ENCODE assay signal across 10 mouse cellular contexts in genomic region chr11:72726023-72726422, GRCm38 (mm10). TPM values are rescaled to one million over a fixed set of nuclear protein-coding genes. Genes with fewer than 3 reads are reported as not detected.
DNase-seq lines count a peak whose midpoint lies in the region; ATAC-seq and TF ChIP-seq lines count a peak whose summit lies in the region.
"Had no signal": no experiment of that assay in that cellular context is flagged by ENCODE, and none has a peak within 500 bp of the region (broad histone marks: within the 10 kb centered on the region; RNA-seq: fewer than 3 reads in every experiment).

No protein-coding gene starts in this region.

- H3K27me3 ChIP-seq in liver, embryonic 14.5 days (ENCODE audit: control insufficient read depth, insufficient read depth, low read length): no peaks in the 10 kb centered on the region
- H3K27me3 ChIP-seq in liver, embryonic 12.5 days (replicated peaks): no peaks in the 10 kb centered on the region
- H3K27me3 ChIP-seq: liver, embryonic 13.5 days had no signal

- H3K4me1 ChIP-seq in liver, embryonic 14.5 days (replicated peaks; ENCODE audit: control insufficient read depth in 2 of 2, insufficient read depth in 2 of 2, low read length in 1 of 2): no peaks in the 10 kb centered on the region
- peaks cover 5% of the 10 kb centered on the region; the same call in 1 of the 2 replicates for H3K4me1 ChIP-seq in liver, embryonic 12.5 days
- H3K4me1 ChIP-seq: liver, embryonic 13.5 days had no signal

- TF ChIP-seq EP300 in liver, embryonic 14.5 days (IDR thresholded peaks at IDR 0.05; ENCODE audit: low read depth): no peak

- H3K4me2 ChIP-seq in liver, embryonic 14.5 days (ENCODE audit: low read depth): no peak overlapping the region
- no peak overlapping the region for H3K4me2 ChIP-seq in liver, embryonic 12.5 days
- H3K4me2 ChIP-seq: liver, embryonic 13.5 days had no signal

- no peak for DNase-seq in frontal cortex, postnatal 36 days (ENCODE audit: low spot score in 2 of 2)
- DNase-seq in liver, embryonic 14.5 days (ENCODE audit: low read depth in 3 of 3, low spot score in 3 of 3): no peak
- peak; percentile 23 for DNase-seq in MN1 (ENCODE audit: low spot score)
- DNase-seq in adrenal gland, postnatal 4 days (ENCODE audit: low spot score in 2 of 2): no peak
- no peak for DNase-seq in frontal cortex, postnatal 10 days (ENCODE audit: low spot score in 2 of 2)
- DNase-seq: gastrocnemius, postnatal 10 days; liver, embryonic 13.5 days had no signal

- peak; percentile 39; the same call in 1 of the 2 replicates for TF ChIP-seq CTCF in liver, embryonic 14.5 days (IDR thresholded peaks at IDR 0.05; ENCODE audit: low read depth)

- peak; percentile 50; the same call in 1 of the 2 replicates for ATAC-seq in frontal cortex, adult (ENCODE audit: low TSS enrichment)
- ATAC-seq in liver, embryonic 14.5 days (ENCODE audit: insufficient read depth): no peak
- no peak for ATAC-seq in liver, embryonic 12.5 days
- ATAC-seq in megakaryocyte-erythroid progenitor cell, adult 5-6 weeks (replicated peaks; ENCODE audit: low FRiP score, low TSS enrichment, poor library complexity, severe bottlenecking): peak; percentile 57

- no peak overlapping the region for H3K27ac ChIP-seq in liver, embryonic 14.5 days
- no peak overlapping the region for H3K27ac ChIP-seq in liver, embryonic 12.5 days
- H3K27ac ChIP-seq: liver, embryonic 13.5 days had no signal

- no peaks in the 10 kb centered on the region for H3K9me3 ChIP-seq in liver, embryonic 14.5 days (ENCODE audit: control insufficient read depth, low read length)
- H3K9me3 ChIP-seq in liver, embryonic 12.5 days (replicated peaks): no peaks in the 10 kb centered on the region
- H3K9me3 ChIP-seq: liver, embryonic 13.5 days had no signal

- no peak overlapping the region for H3K9ac ChIP-seq in liver, embryonic 14.5 days (replicated peaks)
- H3K9ac ChIP-seq in liver, embryonic 12.5 days: no peak overlapping the region
- H3K9ac ChIP-seq: liver, embryonic 13.5 days had no signal

- H3K36me3 ChIP-seq in liver, embryonic 14.5 days (replicated peaks; ENCODE audit: control insufficient read depth, insufficient read depth, low read depth): peaks cover 39% of the 10 kb centered on the region
- H3K36me3 ChIP-seq in liver, embryonic 12.5 days: peaks cover 80% of the 10 kb centered on the region

- no peak overlapping the region for H3K4me3 ChIP-seq in liver, embryonic 14.5 days (ENCODE audit: insufficient read depth in 1 of 2, low read depth in 2 of 2, low read length in 2 of 2)
- H3K4me3 ChIP-seq in liver, embryonic 12.5 days: no peak overlapping the region
- H3K4me3 ChIP-seq: liver, embryonic 13.5 days had no signal

RNA-seq across cellular contexts. Expression of gene Ankfy1, which starts 36.2 kb away (rescaled TPM):
- 9.4 and 10.5 TPM in 2 replicates for polyA plus RNA-seq in liver, embryonic 14.5 days (2012; rRNA removed)
- polyA plus RNA-seq in liver, embryonic 14.5 days (2014; fragmentation: Nextera tagmentation; extraction: Ambion mirVana): 11.9 and 14.6 TPM in 2 replicates
- polyA plus RNA-seq in liver, embryonic 12.5 days (2016; fragmentation: Nextera tagmentation; extraction: Ambion mirVana): 18.3 and 18.6 TPM in 2 replicates
- 27.7 and 30.3 TPM in 2 replicates for total RNA-seq in megakaryocyte-erythroid progenitor cell, adult 5-6 weeks (2014; fragmentation: Nextera tagmentation)
- 24.0 and 28.9 TPM in 2 replicates for total RNA-seq in megakaryocyte-erythroid progenitor cell, adult 5-6 weeks (2017)
- 10 to 100 TPM; 48.7 to 55.8 TPM for total RNA-seq in adrenal gland, postnatal 4 days (2021)

Comparison
In these comparisons a context has a peak if more than half of its experiments do, and no peak if none do; other contexts are left out.
1. ATAC-seq: peak in frontal cortex, adult (single experiment) and megakaryocyte-erythroid progenitor cell, adult 5-6 weeks (single experiment); none in liver, embryonic 14.5 days (single experiment) and liver, embryonic 12.5 days (single experiment).